Mouse (Mus musculus): Measurements from ENCODE around the gene Acsf2. TPM values are rescaled to one million over a fixed set of nuclear protein-coding genes. Genes with fewer than 3 reads are reported as not detected.

Gene Acsf2
- polyA plus RNA-seq, 1 experiment from 2014 or later, result 3.1 TPM

GRCm38 (mm10) chr11:94564437-94565150 lies 37.1 kb downstream of the Acsf2 start, which contains the start of gene Chad:
Gene Chad, plus strand, starts transcription at chr11:94565047.
- H3K4me3 ChIP-seq (ENCODE audit: low read depth, low read length), result peak within 1 kb of the TSS; percentile 27
- H3K36me3 ChIP-seq (ENCODE audit: control insufficient read depth, insufficient read depth, low read length), result no peaks in the 10 kb centered on the region
- no peaks in the 10 kb centered on the region for H3K9me3 ChIP-seq (ENCODE audit: control insufficient read depth, low read length)
- DNase-seq (ENCODE audit: low spot score) (peak; percentile 57), ATAC-seq (replicated peaks; ENCODE audit: low FRiP score) (peak; percentile 54; the same call in 1 of the 2 replicates)
- H3K9ac ChIP-seq (ENCODE audit: low read depth, low read length), result 0 out of 2 replicates have a peak within 1 kb of the TSS, but pooled peaks have one; percentile 22
- no peak within 1 kb of the TSS for H3K27ac ChIP-seq (ENCODE audit: low read depth, low read length)
- peaks cover 29% of the 10 kb centered on the region for H3K27me3 ChIP-seq (replicated peaks; ENCODE audit: control insufficient read depth, insufficient read depth, low read length)
- WGBS, result 4% methylated on average over 35 of the region's 35 CpGs
- peak within 1 kb of the TSS; percentile 63 for H3K4me2 ChIP-seq
- peaks cover 16% of the 10 kb centered on the region for H3K4me1 ChIP-seq (replicated peaks; ENCODE audit: control insufficient read depth, insufficient read depth, low read length)

- peaks cover 16% of the 10 kb centered on the region for H3K4me1 ChIP-seq (replicated peaks; ENCODE audit: control insufficient read depth, insufficient read depth, low read length)
- H3K9me3 ChIP-seq (ENCODE audit: control insufficient read depth, low read length), result no peaks in the 10 kb centered on the region
- no peak; the same call in 1 of the 2 replicates for ATAC-seq (replicated peaks; ENCODE audit: low FRiP score)
- DNase-seq (ENCODE audit: low spot score), result no peak
- no peak overlapping the region for H3K9ac ChIP-seq (ENCODE audit: low read depth, low read length)
- peak overlapping the region; percentile 63 for H3K4me2 ChIP-seq
- peaks cover 29% of the 10 kb centered on the region for H3K27me3 ChIP-seq (replicated peaks; ENCODE audit: control insufficient read depth, insufficient read depth, low read length)
- H3K27ac ChIP-seq (ENCODE audit: low read depth, low read length), result no peak overlapping the region
- no peaks in the 10 kb centered on the region for H3K36me3 ChIP-seq (ENCODE audit: control insufficient read depth, insufficient read depth, low read length)
- H3K4me3 ChIP-seq (ENCODE audit: low read depth, low read length), result peak overlapping the region; percentile 27
- WGBS, result 40% methylated on average over 5 of the region's 5 CpGs
Observed at GRCm38 (mm10) chr11:94563821-94564220, 37.9 kb downstream of the Acsf2 start.

GRCm38 (mm10) chr11:94563383-94563782 lies 38.3 kb downstream of the Acsf2 start:
- no peak overlapping the region for H3K27ac ChIP-seq (ENCODE audit: low read depth, low read length)
- H3K4me3 ChIP-seq (ENCODE audit: low read depth, low read length), result no peak overlapping the region
- no peak overlapping the region for H3K4me2 ChIP-seq
- H3K4me1 ChIP-seq (replicated peaks; ENCODE audit: control insufficient read depth, insufficient read depth, low read length), result peaks cover 16% of the 10 kb centered on the region
- H3K27me3 ChIP-seq (replicated peaks; ENCODE audit: control insufficient read depth, insufficient read depth, low read length), result peaks cover 29% of the 10 kb centered on the region
- no peak overlapping the region for H3K9ac ChIP-seq (ENCODE audit: low read depth, low read length)
- H3K9me3 ChIP-seq (ENCODE audit: control insufficient read depth, low read length), result no peaks in the 10 kb centered on the region
- no peak for ATAC-seq (replicated peaks; ENCODE audit: low FRiP score)
- no peaks in the 10 kb centered on the region for H3K36me3 ChIP-seq (ENCODE audit: control insufficient read depth, insufficient read depth, low read length)
- DNase-seq (ENCODE audit: low spot score), result no peak
- WGBS, result 85% methylated on average over 5 of the region's 5 CpGs

GRCm38 (mm10) chr11:94558226-94558625 lies 43.4 kb downstream of the Acsf2 start:
- Histone ChIP-seq H3K4me3 (ENCODE audit: low read depth, low read length) (no peak overlapping the region), H3K9ac (ENCODE audit: low read depth, low read length) (no peak overlapping the region), H3K27me3 (replicated peaks; ENCODE audit: control insufficient read depth, insufficient read depth, low read length) (no peaks in the 10 kb centered on the region), H3K9me3 (ENCODE audit: control insufficient read depth, low read length) (no peaks in the 10 kb centered on the region), H3K36me3 (ENCODE audit: control insufficient read depth, insufficient read depth, low read length) (no peaks in the 10 kb centered on the region), H3K27ac (ENCODE audit: low read depth, low read length) (no peak overlapping the region), H3K4me2 (no peak overlapping the region), H3K4me1 (replicated peaks; ENCODE audit: control insufficient read depth, insufficient read depth, low read length) (no peaks in the 10 kb centered on the region)
- WGBS, result 71% methylated on average over 3 of the region's 3 CpGs
- DNase-seq (ENCODE audit: low spot score) (no peak), ATAC-seq (replicated peaks; ENCODE audit: low FRiP score) (no peak)

- no peak overlapping the region for H3K9ac ChIP-seq (ENCODE audit: low read depth, low read length)
- no peak overlapping the region for H3K4me2 ChIP-seq
- peaks cover 9% of the 10 kb centered on the region; the same call in 1 of the 2 replicates for H3K4me1 ChIP-seq (replicated peaks; ENCODE audit: control insufficient read depth, insufficient read depth, low read length)
- ATAC-seq (replicated peaks; ENCODE audit: low FRiP score) (no peak), DNase-seq (ENCODE audit: low spot score) (no peak)
- 77% methylated on average over 5 of the region's 5 CpGs for WGBS
- no peak overlapping the region for H3K27ac ChIP-seq (ENCODE audit: low read depth, low read length)
- H3K4me3 ChIP-seq (ENCODE audit: low read depth, low read length), result no peak overlapping the region
- H3K9me3 ChIP-seq (ENCODE audit: control insufficient read depth, low read length), result no peaks in the 10 kb centered on the region
- H3K27me3 ChIP-seq (replicated peaks; ENCODE audit: control insufficient read depth, insufficient read depth, low read length), result no peaks in the 10 kb centered on the region
- no peaks in the 10 kb centered on the region for H3K36me3 ChIP-seq (ENCODE audit: control insufficient read depth, insufficient read depth, low read length)
Observed at GRCm38 (mm10) chr11:94550442-94550744, 51.3 kb downstream of the Acsf2 start.

- Histone ChIP-seq H3K9me3 (ENCODE audit: control insufficient read depth, low read length) (no peaks in the 10 kb centered on the region), H3K4me3 (ENCODE audit: low read depth, low read length) (no peak overlapping the region; the same call in 1 of the 2 replicates), H3K36me3 (ENCODE audit: control insufficient read depth, insufficient read depth, low read length) (no peaks in the 10 kb centered on the region), H3K4me1 (replicated peaks; ENCODE audit: control insufficient read depth, insufficient read depth, low read length) (peaks cover 9% of the 10 kb centered on the region; the same call in 1 of the 2 replicates), H3K27me3 (replicated peaks; ENCODE audit: control insufficient read depth, insufficient read depth, low read length) (no peaks in the 10 kb centered on the region), H3K27ac (ENCODE audit: low read depth, low read length) (no peak overlapping the region), H3K4me2 (peak overlapping the region; percentile 97), H3K9ac (ENCODE audit: low read depth, low read length) (no peak overlapping the region)
- no peak for DNase-seq (ENCODE audit: low spot score)
- whole genome bisulfite sequencing, result 61% methylated on average over 10 of the region's 10 CpGs
- no peak for ATAC-seq (replicated peaks; ENCODE audit: low FRiP score)
Observed at GRCm38 (mm10) chr11:94549691-94550441, 51.8 kb downstream of the Acsf2 start.

GRCm38 (mm10) chr11:94548888-94549690 lies 52.6 kb downstream of the Acsf2 start, which contains the start of gene Rsad1:
Gene Rsad1, minus strand, starts transcription at chr11:94549255.
- ATAC-seq (replicated peaks; ENCODE audit: low FRiP score) (peak; percentile 83), DNase-seq (ENCODE audit: low spot score) (peak; percentile 93)
- H3K27ac ChIP-seq (ENCODE audit: low read depth, low read length), result peak within 1 kb of the TSS; percentile 43
- H3K27me3 ChIP-seq (replicated peaks; ENCODE audit: control insufficient read depth, insufficient read depth, low read length), result no peaks in the 10 kb centered on the region
- peak within 1 kb of the TSS; percentile 69 for H3K4me3 ChIP-seq (ENCODE audit: low read depth, low read length)
- no peaks in the 10 kb centered on the region for H3K36me3 ChIP-seq (ENCODE audit: control insufficient read depth, insufficient read depth, low read length)
- H3K4me1 ChIP-seq (replicated peaks; ENCODE audit: control insufficient read depth, insufficient read depth, low read length), result peaks cover 9% of the 10 kb centered on the region; the same call in 1 of the 2 replicates
- 4% methylated on average over 49 of the region's 49 CpGs for WGBS
- H3K9ac ChIP-seq (ENCODE audit: low read depth, low read length), result peak within 1 kb of the TSS; percentile 78
- H3K4me2 ChIP-seq, result peak within 1 kb of the TSS; percentile 97
- H3K9me3 ChIP-seq (ENCODE audit: control insufficient read depth, low read length), result no peaks in the 10 kb centered on the region

GRCm38 (mm10) chr11:94548041-94548784 lies 53.5 kb downstream of the Acsf2 start:
- 12% methylated on average over 24 of the region's 24 CpGs for WGBS
- peak; percentile 19; the same call in 1 of the 2 replicates for ATAC-seq (replicated peaks; ENCODE audit: low FRiP score)
- Histone ChIP-seq H3K27me3 (replicated peaks; ENCODE audit: control insufficient read depth, insufficient read depth, low read length) (no peaks in the 10 kb centered on the region), H3K9ac (ENCODE audit: low read depth, low read length) (peak overlapping the region; percentile 78), H3K4me1 (replicated peaks; ENCODE audit: control insufficient read depth, insufficient read depth, low read length) (peaks cover 9% of the 10 kb centered on the region; the same call in 1 of the 2 replicates), H3K4me3 (ENCODE audit: low read depth, low read length) (peak overlapping the region; percentile 69), H3K9me3 (ENCODE audit: control insufficient read depth, low read length) (no peaks in the 10 kb centered on the region), H3K36me3 (ENCODE audit: control insufficient read depth, insufficient read depth, low read length) (no peaks in the 10 kb centered on the region; the same call in 1 of the 2 replicates), H3K4me2 (peak overlapping the region; percentile 97), H3K27ac (ENCODE audit: low read depth, low read length) (peak overlapping the region; percentile 43; the same call in 1 of the 2 replicates)
- DNase-seq (ENCODE audit: low spot score), result peak; percentile 43
